Mouse (Mus musculus): Measurements from ENCODE around the gene Arhgef19.
A peak's percentile ranks its signal among the peaks of the same experiment; 100 is the strongest.

Gene Arhgef19

DNA sequence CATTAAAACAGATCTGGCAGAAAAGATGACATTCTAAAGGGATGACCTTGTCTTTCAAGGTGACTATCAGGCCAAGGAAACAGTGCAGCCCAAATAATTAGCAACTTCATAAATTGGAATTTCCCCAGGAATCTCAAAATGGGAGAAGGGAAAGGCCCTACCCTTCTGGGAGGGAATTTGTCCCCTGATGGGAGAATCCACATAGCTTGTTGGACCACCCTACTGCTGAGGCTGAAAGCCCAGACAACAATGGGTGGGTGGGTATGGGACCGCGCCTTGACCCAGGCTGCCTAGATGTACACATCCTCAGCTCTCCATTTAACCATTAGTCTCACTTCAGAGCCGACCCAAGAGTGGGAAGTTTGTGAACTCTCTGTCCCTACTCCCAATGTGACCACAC is 45.2 kb downstream of the Arhgef19 start:
- DNase-seq (ENCODE audit: low spot score): no peak

GRCm38 (mm10) chr4:141285128-141285527 is 45.8 kb downstream of the Arhgef19 start:
- no peak for DNase-seq (ENCODE audit: low spot score)

GRCm38 (mm10) chr4:141286860-141287517 is 47.7 kb downstream of the Arhgef19 start:
- DNase-seq (ENCODE audit: low spot score): peak; percentile 88

DNA sequence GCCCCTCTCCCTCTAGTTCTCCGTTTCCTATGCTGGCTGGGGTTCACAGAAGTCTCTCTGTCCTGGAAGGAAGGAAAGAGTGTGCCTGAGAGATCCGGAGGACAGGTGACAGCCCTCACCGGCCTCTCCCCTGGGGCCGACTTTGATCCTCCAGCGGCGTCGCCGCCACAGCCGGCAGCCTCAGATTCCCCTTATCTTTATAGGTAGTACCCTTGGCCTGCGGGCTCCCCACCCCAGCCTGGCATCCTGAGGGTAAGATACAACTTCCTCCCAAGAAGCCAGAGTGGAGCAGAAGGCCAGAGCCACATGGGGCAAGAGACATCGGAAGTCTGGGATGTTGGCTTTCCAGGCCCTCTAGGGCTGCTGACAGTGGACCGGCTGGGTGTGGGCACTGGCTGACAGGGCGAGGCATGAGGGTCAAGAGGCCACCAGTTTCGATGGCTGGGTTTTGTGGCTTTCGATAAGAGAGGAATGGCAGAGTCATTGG is 48.3 kb downstream of the Arhgef19 start:
- DNase-seq (ENCODE audit: low spot score): peak; percentile 40

DNA sequence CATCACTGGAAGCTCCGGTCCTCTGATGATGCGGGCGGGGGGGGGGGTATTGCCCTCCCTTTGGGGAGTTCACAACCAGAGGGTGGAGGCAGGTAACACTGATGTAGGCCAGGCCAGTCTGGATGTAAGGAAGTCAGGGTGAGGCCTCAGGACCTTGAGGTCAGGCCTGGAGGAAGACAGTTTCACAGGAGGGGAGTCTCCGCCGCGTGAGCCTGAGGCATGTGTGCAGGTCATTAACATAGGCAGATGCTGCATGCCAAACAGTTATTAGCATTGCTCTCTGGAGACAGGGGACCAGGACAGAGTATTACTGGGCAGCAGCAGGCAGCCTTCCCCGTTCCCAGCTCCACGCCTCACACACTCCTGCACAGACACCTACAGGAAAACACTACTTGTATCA is 48.9 kb downstream of the Arhgef19 start:
- no peak for DNase-seq (ENCODE audit: low spot score)

DNA sequence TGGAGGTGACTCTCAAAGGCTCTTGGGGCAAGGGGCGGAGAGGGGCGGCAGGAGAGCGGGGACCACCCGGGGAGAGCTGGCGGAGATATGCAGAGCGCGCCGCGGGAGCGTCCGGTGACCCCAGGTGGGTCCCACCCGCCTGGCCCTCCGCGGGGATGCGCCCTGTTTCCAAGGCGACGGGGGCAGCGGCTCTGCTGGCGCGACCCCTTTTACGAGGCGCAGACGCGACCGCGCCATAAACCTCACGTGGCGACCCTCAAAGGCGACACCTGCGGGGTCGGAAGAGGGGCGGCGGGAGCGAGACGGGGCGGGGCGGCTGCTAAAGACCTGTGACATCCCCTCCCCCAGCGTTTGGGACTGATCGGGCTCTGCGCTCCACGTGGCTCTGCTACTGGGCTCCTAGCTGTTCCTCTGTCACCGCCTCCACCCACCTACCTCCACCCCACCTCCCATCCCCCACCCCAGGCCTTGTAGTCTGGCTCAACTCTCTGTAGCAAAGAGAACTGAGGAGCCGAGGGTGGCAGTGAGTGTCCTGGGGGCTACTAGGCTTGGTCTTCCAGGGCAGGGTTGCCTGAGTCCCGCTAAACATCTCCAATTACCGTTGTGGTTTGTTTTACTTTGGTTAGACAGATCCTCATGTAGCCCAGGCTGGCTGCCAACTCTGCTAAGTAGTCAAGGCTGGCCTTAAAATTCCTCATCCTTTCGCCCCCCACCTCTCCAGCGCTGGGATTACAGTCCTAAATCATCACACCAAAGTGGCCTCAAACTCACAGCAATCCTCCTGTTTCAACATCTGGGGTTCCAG is 52.5 kb downstream of the Arhgef19 start:
- no peak for DNase-seq (ENCODE audit: low spot score)

GRCm38 (mm10) chr4:141295774-141296186 is 56.5 kb downstream of the Arhgef19 start:
- DNase-seq (ENCODE audit: low spot score): no peak

DNA sequence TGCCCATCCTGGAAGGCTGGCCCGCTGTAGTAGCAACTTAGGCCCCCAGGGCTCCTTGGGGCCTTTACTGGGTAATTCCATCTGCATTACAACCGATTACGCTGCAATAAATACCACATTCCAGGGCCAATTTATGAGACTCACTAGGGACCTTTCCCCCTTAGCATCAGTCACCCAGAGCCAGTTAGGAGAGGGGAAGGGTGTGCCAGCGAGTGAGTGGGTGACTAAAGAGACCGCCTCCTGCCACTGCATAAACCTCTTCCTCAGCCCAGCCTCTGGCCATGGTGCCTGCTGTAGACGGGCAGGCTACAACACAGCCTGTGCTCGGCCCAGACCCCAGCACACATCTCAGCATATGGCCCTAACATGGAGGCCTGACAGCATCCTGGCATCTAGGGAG is 58.6 kb downstream of the Arhgef19 start:
- DNase-seq (ENCODE audit: low spot score): no peak

GRCm38 (mm10) chr4:141299356-141299755 is 60.1 kb downstream of the Arhgef19 start:
- DNase-seq (ENCODE audit: low spot score): no peak

DNA sequence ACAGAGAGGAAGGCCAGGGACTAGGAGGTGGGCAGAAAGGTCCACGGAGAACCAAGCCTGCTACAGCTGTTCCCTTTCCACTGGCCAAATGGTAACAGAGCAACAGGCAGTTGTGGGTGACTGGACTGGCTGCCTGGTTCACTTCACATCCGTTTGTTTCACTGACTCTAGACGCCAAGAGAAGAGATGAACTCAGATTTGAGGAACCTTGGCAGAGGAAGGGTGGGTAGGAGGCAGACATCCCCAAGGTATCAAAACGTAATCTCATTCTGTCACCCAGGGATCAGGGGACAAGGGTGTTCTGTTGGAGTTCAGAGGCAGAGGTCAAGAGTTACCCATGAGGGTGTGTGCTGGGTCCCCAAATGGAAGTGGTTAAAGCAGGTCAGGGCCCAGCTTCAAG is 60.9 kb downstream of the Arhgef19 start:
- no peak for DNase-seq (ENCODE audit: low spot score)

GRCm38 (mm10) chr4:141301116-141301553 is 61.8 kb downstream of the Arhgef19 start, which contains the start of gene Epha2:
Epha2 (plus strand) TSS chr4:141301240.
- peak; percentile 96 for DNase-seq (ENCODE audit: low spot score)

GRCm38 (mm10) chr4:141301591-141302427 is 62.5 kb downstream of the Arhgef19 start:
- DNase-seq (ENCODE audit: low spot score): peak; percentile 77

- DNase-seq (ENCODE audit: low spot score): no peak
Measured at GRCm38 (mm10) chr4:141302428-141303401, 63.4 kb downstream of the Arhgef19 start.

DNA sequence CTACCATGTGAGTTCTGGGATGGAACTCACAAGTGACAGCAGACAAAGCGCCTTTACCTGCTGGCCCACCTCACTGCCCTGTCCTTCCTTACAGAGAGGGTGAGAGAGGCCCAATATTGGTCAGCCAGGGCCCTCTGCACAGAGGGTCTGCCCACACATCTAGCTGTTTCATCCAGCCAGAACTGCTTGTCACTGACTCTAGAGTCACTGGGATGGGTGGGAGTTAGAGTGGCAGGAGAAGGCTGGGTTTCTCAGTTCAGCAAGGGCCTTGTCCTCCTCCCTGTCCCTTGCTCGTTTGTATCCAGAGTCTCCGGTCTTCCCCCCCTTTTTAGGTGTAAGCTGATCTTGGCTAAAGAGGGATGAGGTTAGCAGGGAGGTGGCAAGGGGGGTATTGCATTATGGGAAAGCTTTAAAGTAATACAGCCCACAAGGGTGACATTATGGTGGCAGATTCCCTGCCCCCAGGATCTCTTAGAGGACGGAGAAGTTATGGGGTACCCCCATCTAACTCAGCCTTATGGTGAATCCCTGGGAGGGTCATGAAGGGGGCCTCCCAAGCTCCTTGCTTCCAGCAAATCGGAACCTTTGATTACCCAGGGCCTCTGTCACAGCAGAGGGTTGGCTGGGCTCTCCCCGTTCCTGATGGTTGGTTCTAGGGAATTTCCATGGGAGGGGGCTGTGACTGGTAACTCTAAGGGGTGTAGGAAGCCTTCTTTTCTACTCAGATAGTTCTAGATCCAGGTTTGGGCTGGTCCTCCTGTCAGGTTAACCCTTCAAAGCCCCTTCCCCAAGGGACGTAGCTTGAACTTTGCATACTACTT is 64.3 kb downstream of the Arhgef19 start:
- no peak for DNase-seq (ENCODE audit: low spot score)

DNA sequence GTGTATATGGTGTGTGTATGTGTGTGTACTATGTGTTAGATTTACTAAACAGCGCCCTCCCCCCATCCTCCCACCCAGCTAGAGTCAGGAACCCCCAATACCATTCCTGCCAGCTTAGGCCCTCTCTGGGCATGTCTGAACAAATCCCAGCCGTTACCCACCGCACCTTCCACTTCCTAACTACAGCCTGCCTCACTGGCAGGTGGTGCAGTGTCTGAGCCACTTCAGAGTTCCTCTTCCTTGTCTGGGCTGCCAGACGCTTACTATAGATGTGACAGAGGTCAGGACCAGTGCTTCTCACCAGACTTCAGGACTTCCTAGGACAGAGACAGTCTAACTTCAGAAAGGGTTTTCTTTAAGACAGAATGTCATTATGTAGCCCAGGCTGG is 64.9 kb downstream of the Arhgef19 start:
- DNase-seq (ENCODE audit: low spot score): no peak

DNA sequence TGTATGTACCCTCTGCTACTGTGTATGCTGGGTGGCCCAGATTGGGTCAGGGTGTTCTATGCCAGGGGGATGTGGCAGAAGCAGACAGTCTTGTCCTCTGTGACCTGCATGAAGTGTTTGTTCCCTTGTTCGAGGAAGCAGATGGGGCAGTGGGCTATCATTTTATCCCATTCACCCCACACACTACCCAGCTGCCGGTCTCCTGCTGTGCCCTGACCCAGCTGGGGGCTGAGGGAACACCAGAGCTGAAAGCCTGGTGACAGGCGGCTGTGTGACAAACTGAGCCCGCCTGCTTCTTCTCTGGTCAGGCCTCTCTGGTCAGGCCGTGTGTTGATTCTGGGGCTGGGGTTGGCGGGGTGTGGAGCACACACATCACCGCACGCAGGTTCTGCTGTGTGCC is 66.8 kb downstream of the Arhgef19 start:
- no peak for DNase-seq (ENCODE audit: low spot score)

All from urinary bladder, postnatal 14 days (tissue).